Mouse (Mus musculus) layer of hippocampus, postnatal 36 days (tissue): ENCODE measurements at regions not wholly inside any gene's neighbourhood (a gene's known extent, or its start where the extent isn't known, plus 50 kb on each side); places are given as distances from the start of the nearest gene placed in this dataset.
A peak's percentile ranks its signal among the peaks of the same experiment; 100 is the strongest.

ENCODE experiments used
- DNase-seq, 2 experiments: peaks; one replicate each; pipeline ENCODE4 v3.0.0; 2022

- peak; percentile 20 to 62 for DNase-seq
Observed at GRCm38 (mm10) chr7:88544393-88544792, 114.3 kb downstream of the Rab38 start.

GRCm38 (mm10) chr7:88544976-88545654, 115.0 kb downstream of the Rab38 start:
- no peak for DNase-seq

- DNase-seq: no peak
Observed at GRCm38 (mm10) chr7:88575073-88575472, 145.0 kb downstream of the Rab38 start.

GRCm38 (mm10) chr7:88600781-88601180, 170.7 kb downstream of the Rab38 start:
- no peak for DNase-seq
